Mouse (Mus musculus) hindbrain, postnatal 0 days (tissue): ENCODE data around the gene Pxmp4. TPM values are rescaled to one million over a fixed set of nuclear protein-coding genes. Genes with fewer than 3 reads are reported as not detected.

ENCODE experiments used
- ATAC-seq: fragments of 200-750 bp; cut with Nextera tagmentation; 2 replicates; pipeline ENCODE4 v1.8.0; 2017; ENCODE audit warnings: mild to moderate bottlenecking, moderate TSS enrichment, moderate library complexity
- DNase-seq: peaks from one replicate; pipeline ENCODE4 v3.0.0-alpha.2; 2015; ENCODE audit warnings: low spot score
- H3K27ac ChIP-seq: fragments of 300-500 bp; sonication (generic); 2 replicates; pipeline ENCODE4 v1.5.1; 2014; ENCODE audit warnings: mild to moderate bottlenecking
- H3K27me3 ChIP-seq: fragments of 300-500 bp; sonication (generic); 2 replicates; pipeline ENCODE4 v1.6.1; 2014; ENCODE audit warnings: low read length, mixed read lengths; ENCODE audit not compliant: insufficient read depth
- H3K36me3 ChIP-seq: fragments of 300-500 bp; sonication (generic); 2 replicates; pipeline ENCODE4 v1.6.1; 2014; ENCODE audit warnings: low read length, mixed read lengths; ENCODE audit not compliant: insufficient read depth
- H3K4me1 ChIP-seq: fragments of 300-500 bp; sonication (generic); 2 replicates; pipeline ENCODE4 v1.6.1; 2014; ENCODE audit warnings: antibody characterized with exemption, low read length, mixed read lengths; ENCODE audit not compliant: insufficient read depth
- H3K4me2 ChIP-seq: fragments of 300-500 bp; sonication (generic); 2 replicates; pipeline ENCODE4 v1.6.1; 2014; ENCODE audit warnings: low read depth, mild to moderate bottlenecking, low read length, moderate library complexity, mixed read lengths
- H3K4me3 ChIP-seq: fragments of 300-500 bp; sonication (generic); 2 replicates; pipeline ENCODE4 v1.5.1; 2014; ENCODE audit warnings: low read length
- H3K9ac ChIP-seq: fragments of 300-500 bp; sonication (generic); replicated peaks from 2 replicates; pipeline ENCODE4 v1.6.1; 2014; ENCODE audit warnings: mild to moderate bottlenecking, low read length, moderate library complexity, mixed read lengths
- H3K9me3 ChIP-seq: fragments of 300-500 bp; sonication (generic); 2 replicates; pipeline ENCODE4 v1.6.1; 2016; ENCODE audit warnings: low read length, mixed read lengths
- CTCF ChIP-seq: IDR thresholded peaks from 2 replicates; pipeline ENCODE4 v1.5.1; 2016; ENCODE audit warnings: antibody characterized with exemption, control low read depth, low read depth
- WGBS: fragments of 180-500 bp; shearing (Covaris S2); extraction: QIAGEN DNeasy Blood & Tissue Kit; methylation state at CpG from one replicate; pipeline ENCODE4 v1.1.7; 2014; 5-methylcytosine and 5-hydroxymethylcytosine counted together
- polyA plus RNA-seq: library from polyadenylated mRNA; unstranded; fragments of >200 nt; fragmentation: Nextera tagmentation; extraction: Ambion mirVana; gene quantifications from 2 replicates; pipeline ENCODE4 v1.2.1, GENCODE M21; 2015
- total RNA-seq: library from RNA; depleted of rRNA; stranded (reverse); fragments of >200 nt; gene quantifications from 2 replicates; pipeline ENCODE4 v1.2.3, GENCODE M21; 2014

Gene Pxmp4
- total and polyA plus RNA-seq, 2 experiments from 2014 or later = 21.9 to 24.8 TPM

GRCm38 (mm10) chr2:154549127-154549885, 54.2 kb downstream of the Pxmp4 start:
- 4% methylated on average over 41 of the region's 48 CpGs for WGBS
- Histone ChIP-seq H3K4me1 (peaks cover 13% of the 10 kb centered on the region), H3K27ac (peak overlapping the region; percentile 45; the same call in 1 of the 2 replicates), H3K9ac (peak overlapping the region; percentile 50), H3K4me2 (peak overlapping the region; percentile 68), H3K4me3 (peak overlapping the region; percentile 36), H3K27me3 (no peaks in the 10 kb centered on the region), H3K9me3 (no peaks in the 10 kb centered on the region), H3K36me3 (no peaks in the 10 kb centered on the region)
- ATAC-seq (peak; percentile 60), DNase-seq (peak; percentile 85)
- TF ChIP-seq CTCF = no peak

- H3K9ac ChIP-seq = no peak overlapping the region
- H3K4me3 ChIP-seq = no peak overlapping the region
- WGBS = 61% methylated on average over 3 of the region's 3 CpGs
- no peak overlapping the region for H3K27ac ChIP-seq
- DNase-seq (no peak), ATAC-seq (no peak)
- no peaks in the 10 kb centered on the region for H3K27me3 ChIP-seq
- H3K9me3 ChIP-seq = no peaks in the 10 kb centered on the region
- H3K36me3 ChIP-seq = no peaks in the 10 kb centered on the region
- peaks cover 13% of the 10 kb centered on the region for H3K4me1 ChIP-seq
- no peak for TF ChIP-seq CTCF
- H3K4me2 ChIP-seq = no peak overlapping the region
Observed at GRCm38 (mm10) chr2:154548688-154549087, 54.8 kb downstream of the Pxmp4 start.

GRCm38 (mm10) chr2:154546711-154547110, 56.8 kb downstream of the Pxmp4 start, which contains the start of gene 1700003F12Rik:
Gene 1700003F12Rik, plus strand, starts transcription at chr2:154547085.
- ATAC-seq = no peak

GRCm38 (mm10) chr2:154543567-154544347, 59.8 kb downstream of the Pxmp4 start:
- Histone ChIP-seq H3K36me3 (no peaks in the 10 kb centered on the region), H3K4me2 (no peak overlapping the region), H3K27ac (peak overlapping the region; percentile 85), H3K4me3 (no peak overlapping the region), H3K4me1 (no peaks in the 10 kb centered on the region), H3K9ac (no peak overlapping the region), H3K27me3 (no peaks in the 10 kb centered on the region), H3K9me3 (no peaks in the 10 kb centered on the region)
- WGBS = 54% methylated on average over 9 of the region's 9 CpGs
- DNase-seq (peak; percentile 92), ATAC-seq (peak; percentile 91)
- TF ChIP-seq CTCF = peak; percentile 32

More at GRCm38 (mm10) chr2:154546711-154547110, 56.8 kb downstream of the Pxmp4 start, which contains the start of gene 1700003F12Rik:
- no peak for TF ChIP-seq CTCF
- 92% methylated on average over 10 of the region's 10 CpGs for WGBS
- H3K36me3 ChIP-seq = no peaks in the 10 kb centered on the region
- H3K4me2 ChIP-seq = no peak within 1 kb of the TSS
- no peak within 1 kb of the TSS for H3K4me3 ChIP-seq
- H3K9ac ChIP-seq = no peak within 1 kb of the TSS
- no peaks in the 10 kb centered on the region for H3K9me3 ChIP-seq
- H3K27me3 ChIP-seq = no peaks in the 10 kb centered on the region
- H3K4me1 ChIP-seq = peaks cover 9% of the 10 kb centered on the region
- no peak within 1 kb of the TSS for H3K27ac ChIP-seq
- no peak for DNase-seq

GRCm38 (mm10) chr2:154541630-154542029, 61.9 kb downstream of the Pxmp4 start:
- H3K4me1 ChIP-seq = no peaks in the 10 kb centered on the region; the same call in 1 of the 2 replicates
- H3K9me3 ChIP-seq = no peaks in the 10 kb centered on the region
- peaks cover 3% of the 10 kb centered on the region; the same call in 1 of the 2 replicates for H3K36me3 ChIP-seq
- TF ChIP-seq CTCF = peak; percentile 9; the same call in 1 of the 2 replicates
- DNase-seq = no peak
- no peak overlapping the region for H3K27ac ChIP-seq
- 82% methylated on average over 2 of the region's 2 CpGs for WGBS
- no peak overlapping the region for H3K4me3 ChIP-seq
- ATAC-seq = no peak
- no peaks in the 10 kb centered on the region for H3K27me3 ChIP-seq
- no peak overlapping the region for H3K4me2 ChIP-seq
- H3K9ac ChIP-seq = no peak overlapping the region

- ATAC-seq = no peak
- Histone ChIP-seq H3K4me2 (no peak overlapping the region), H3K4me1 (no peaks in the 10 kb centered on the region; the same call in 1 of the 2 replicates), H3K4me3 (no peak overlapping the region), H3K36me3 (peaks cover 14% of the 10 kb centered on the region; the same call in 1 of the 2 replicates), H3K27me3 (no peaks in the 10 kb centered on the region), H3K9me3 (no peaks in the 10 kb centered on the region), H3K27ac (no peak overlapping the region), H3K9ac (no peak overlapping the region)
- DNase-seq = peak; percentile 79
- WGBS = 70% methylated on average over 3 of the region's 3 CpGs
- peak; percentile 81 for TF ChIP-seq CTCF
Observed at GRCm38 (mm10) chr2:154539720-154540119, 63.8 kb downstream of the Pxmp4 start.
